Mouse (Mus musculus) lung, adult 2 months (tissue): Measurements from ENCODE around the gene Rdh9.

Experiments
- CTCF ChIP-seq: fragments of 200-500 bp; IDR thresholded peaks from 2 replicates; pipeline ENCODE4 v1.5.1; 2011; ENCODE audit warnings: mild to moderate bottlenecking, low read length, control low read depth; ENCODE audit not compliant: insufficient read depth
- POLR2A ChIP-seq: fragments of 200-500 bp; IDR thresholded peaks from 2 replicates; pipeline ENCODE4 v1.6.1; 2011; ENCODE audit warnings: low read depth, mild to moderate bottlenecking, control low read depth, low read length, borderline replicate concordance; ENCODE audit errors: extremely low read depth

GRCm38 (mm10) chr10:127736916-127737315, 39.3 kb upstream of the Rdh9 start:
- TF ChIP-seq POLR2A (no peak), CTCF (no peak)
